In the genomic region with DNA sequence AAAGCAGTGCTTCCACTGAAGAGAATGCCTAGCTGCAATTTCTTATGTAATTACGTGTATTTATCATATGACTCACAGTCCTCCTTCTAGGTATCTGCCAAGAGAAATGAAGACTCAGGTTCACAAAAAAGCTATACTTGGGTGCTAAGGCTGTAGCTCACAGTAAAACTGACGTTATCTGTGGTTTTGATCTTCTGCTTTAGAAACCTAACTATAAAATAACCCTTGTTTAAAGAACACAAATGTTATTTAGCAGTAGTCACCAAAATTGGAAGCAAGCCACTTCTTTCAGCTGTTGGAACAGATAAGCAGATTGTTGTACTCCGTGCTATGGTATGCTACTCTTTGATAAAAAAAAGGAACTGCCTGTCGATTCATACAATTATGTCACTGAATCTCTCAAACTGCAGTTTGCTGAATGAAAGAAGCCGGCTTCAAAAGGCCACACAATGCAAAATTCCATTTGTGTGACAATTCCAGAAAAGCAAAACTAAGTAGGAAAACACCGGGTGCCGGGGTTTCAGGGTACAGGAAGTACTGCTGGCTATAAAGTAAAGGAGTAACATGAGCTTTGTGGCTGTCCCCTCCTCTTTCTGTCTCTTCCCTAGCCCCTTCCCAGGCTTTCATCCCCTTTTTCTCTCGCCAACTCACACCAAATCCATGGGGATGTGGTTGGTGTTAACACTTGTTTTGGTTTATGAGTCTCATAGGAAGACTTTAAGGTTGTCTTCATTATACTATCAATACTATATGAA, we compare ENCODE assay signal across 10 mouse cellular contexts. TPM values are rescaled to one million over a fixed set of nuclear protein-coding genes. Genes with fewer than 3 reads are reported as not detected.
DNase-seq lines count a peak whose midpoint lies in the region; ATAC-seq and TF ChIP-seq lines count a peak whose summit lies in the region.
"Had no signal": no experiment of that assay in that cellular context is flagged by ENCODE, and none has a peak within 500 bp of the region (broad histone marks: within the 10 kb centered on the region; RNA-seq: fewer than 3 reads in every experiment).

No protein-coding gene starts in this region.

- TF ChIP-seq EP300 in liver, embryonic 14.5 days (IDR thresholded peaks at IDR 0.05; ENCODE audit: low read depth) = peak; percentile 84

- WGBS in heart, embryonic 10.5 days = 47% methylated on average over 8 of the region's 8 CpGs
- 12% methylated on average over 8 of the region's 8 CpGs for WGBS in liver, embryonic 14.5 days (ENCODE audit: insufficient replicate concordance)
- 61% methylated on average over 8 of the region's 8 CpGs for WGBS in hindbrain, postnatal 0 days

- 0 out of 2 replicates have a peak overlapping the region, but pooled peaks have one; percentile 9 for H3K9ac ChIP-seq in liver, embryonic 14.5 days (replicated peaks)
- no peak overlapping the region for H3K9ac ChIP-seq in hindbrain, postnatal 0 days (replicated peaks; ENCODE audit: low read length)
- H3K9ac ChIP-seq: embryonic facial prominence, embryonic 15.5 days; limb, embryonic 15.5 days had no signal

- no peak for TF ChIP-seq CTCF in liver, embryonic 14.5 days (IDR thresholded peaks at IDR 0.05; ENCODE audit: low read depth)
- TF ChIP-seq CTCF in hindbrain, postnatal 0 days (IDR thresholded peaks at IDR 0.05; ENCODE audit: low read depth) = no peak

- no peaks in the 10 kb centered on the region for H3K36me3 ChIP-seq in heart, embryonic 10.5 days
- no peaks in the 10 kb centered on the region for H3K36me3 ChIP-seq in liver, embryonic 14.5 days (replicated peaks; ENCODE audit: control insufficient read depth, insufficient read depth, low read depth)
- no peaks in the 10 kb centered on the region for H3K36me3 ChIP-seq in hindbrain, postnatal 0 days (ENCODE audit: insufficient read depth, low read length)
- H3K36me3 ChIP-seq: embryonic facial prominence, embryonic 15.5 days; limb, embryonic 15.5 days had no signal

- peak overlapping the region; percentile 48 for H3K4me2 ChIP-seq in liver, embryonic 14.5 days (ENCODE audit: low read depth)
- H3K4me2 ChIP-seq in hindbrain, postnatal 0 days (ENCODE audit: low read depth, low read length) = no peak overlapping the region
- H3K4me2 ChIP-seq: embryonic facial prominence, embryonic 15.5 days; limb, embryonic 15.5 days had no signal

- peak; percentile 74; the same call in 1 of the 2 replicates for ATAC-seq in liver, embryonic 14.5 days (ENCODE audit: insufficient read depth)
- no peak for ATAC-seq in hindbrain, postnatal 0 days

- H3K27ac ChIP-seq in heart, embryonic 10.5 days = no peak overlapping the region
- H3K27ac ChIP-seq in liver, embryonic 14.5 days = peak overlapping the region; percentile 22; the same call in 1 of the 2 replicates
- H3K27ac ChIP-seq in hindbrain, postnatal 0 days = no peak overlapping the region
- H3K27ac ChIP-seq: embryonic facial prominence, embryonic 15.5 days; limb, embryonic 15.5 days had no signal

- H3K4me1 ChIP-seq in heart, embryonic 10.5 days = no peaks in the 10 kb centered on the region
- H3K4me1 ChIP-seq in liver, embryonic 14.5 days (replicated peaks; ENCODE audit: control insufficient read depth in 2 of 2, insufficient read depth in 2 of 2, low read length in 1 of 2) = peaks cover 2 to 17% of the 10 kb centered on the region in 2 experiments
- no peaks in the 10 kb centered on the region for H3K4me1 ChIP-seq in hindbrain, postnatal 0 days (ENCODE audit: insufficient read depth, low read length)
- H3K4me1 ChIP-seq: embryonic facial prominence, embryonic 15.5 days; limb, embryonic 15.5 days had no signal

- H3K9me3 ChIP-seq in heart, embryonic 10.5 days = no peaks in the 10 kb centered on the region
- no peaks in the 10 kb centered on the region for H3K9me3 ChIP-seq in liver, embryonic 14.5 days (ENCODE audit: control insufficient read depth, low read length)
- no peaks in the 10 kb centered on the region for H3K9me3 ChIP-seq in hindbrain, postnatal 0 days (ENCODE audit: low read length)
- H3K9me3 ChIP-seq: embryonic facial prominence, embryonic 15.5 days; limb, embryonic 15.5 days had no signal

- H3K4me3 ChIP-seq in heart, embryonic 10.5 days = no peak overlapping the region
- H3K4me3 ChIP-seq in liver, embryonic 14.5 days (ENCODE audit: insufficient read depth in 1 of 2, low read depth in 2 of 2, low read length in 2 of 2) = no peak overlapping the region
- H3K4me3 ChIP-seq in hindbrain, postnatal 0 days (ENCODE audit: low read length) = no peak overlapping the region
- H3K4me3 ChIP-seq: embryonic facial prominence, embryonic 15.5 days; limb, embryonic 15.5 days had no signal

- H3K27me3 ChIP-seq in heart, embryonic 10.5 days (ENCODE audit: insufficient read depth, poor library complexity, severe bottlenecking) = no peaks in the 10 kb centered on the region
- H3K27me3 ChIP-seq in liver, embryonic 14.5 days (ENCODE audit: control insufficient read depth, insufficient read depth, low read length) = no peaks in the 10 kb centered on the region
- no peaks in the 10 kb centered on the region for H3K27me3 ChIP-seq in hindbrain, postnatal 0 days (ENCODE audit: insufficient read depth, low read length)
- H3K27me3 ChIP-seq: embryonic facial prominence, embryonic 15.5 days; limb, embryonic 15.5 days had no signal

- peak; percentile 85 for DNase-seq in heart, adult 11 months
- DNase-seq in heart, embryonic 10.5 days (ENCODE audit: low spot score) = no peak
- DNase-seq in 416B (ENCODE audit: low read depth) = peak; percentile 96
- DNase-seq in c-Kit-positive CD71-negative TER-119-negative erythroid progenitor cells, embryonic 14.5 days (ENCODE audit: low read depth) = peak; percentile 44
- DNase-seq in liver, embryonic 14.5 days (ENCODE audit: low read depth in 3 of 3, low spot score in 3 of 3) = peak; percentile 46 to 68 (median 53)
- DNase-seq in spleen, adult 12 weeks (ENCODE audit: low spot score) = no peak
- DNase-seq in embryo, embryonic 10 days (ENCODE audit: low spot score) = no peak
- no peak for DNase-seq in hindbrain, postnatal 0 days (ENCODE audit: low spot score)

RNA-seq across cellular contexts. Expression of a gene that starts 17.0 kb away (rescaled TPM):
- polyA plus RNA-seq in heart, embryonic 10.5 days (2016; fragmentation: Nextera tagmentation; extraction: Ambion mirVana) = 18.3 and 24.0 TPM in 2 replicates
- 1.6 and 2.3 TPM in 2 replicates for polyA plus RNA-seq in liver, embryonic 14.5 days (2012; rRNA removed)
- 7.5 and 7.8 TPM in 2 replicates for polyA plus RNA-seq in liver, embryonic 14.5 days (2014; fragmentation: Nextera tagmentation; extraction: Ambion mirVana)
- total RNA-seq in hindbrain, postnatal 0 days (2014; rRNA removed) = 8.6 and 9.9 TPM in 2 replicates
- 7.0 and 7.5 TPM in 2 replicates for polyA plus RNA-seq in hindbrain, postnatal 0 days (2015; fragmentation: Nextera tagmentation; extraction: Ambion mirVana)

RNA-seq across cellular contexts. Expression of a gene that starts 28.5 kb away (rescaled TPM):
- 583 and 682 TPM in 2 replicates for polyA plus RNA-seq in heart, embryonic 10.5 days (2016; fragmentation: Nextera tagmentation; extraction: Ambion mirVana)
- polyA plus RNA-seq in liver, embryonic 14.5 days (2012; rRNA removed) = 222 and 281 TPM in 2 replicates
- polyA plus RNA-seq in liver, embryonic 14.5 days (2014; fragmentation: Nextera tagmentation; extraction: Ambion mirVana) = 395 and 431 TPM in 2 replicates
- 199 and 280 TPM in 2 replicates for total RNA-seq in hindbrain, postnatal 0 days (2014; rRNA removed)
- 512 and 522 TPM in 2 replicates for polyA plus RNA-seq in hindbrain, postnatal 0 days (2015; fragmentation: Nextera tagmentation; extraction: Ambion mirVana)

RNA-seq across cellular contexts. Expression of a gene that starts 32.3 kb away (rescaled TPM):
- polyA plus RNA-seq in heart, embryonic 10.5 days (2016; fragmentation: Nextera tagmentation; extraction: Ambion mirVana) = 50.2 and 54.4 TPM in 2 replicates
- 6.5 and 9.2 TPM in 2 replicates for polyA plus RNA-seq in liver, embryonic 14.5 days (2012; rRNA removed)
- 23.8 and 24.4 TPM in 2 replicates for polyA plus RNA-seq in liver, embryonic 14.5 days (2014; fragmentation: Nextera tagmentation; extraction: Ambion mirVana)
- 18.2 and 22.2 TPM in 2 replicates for total RNA-seq in hindbrain, postnatal 0 days (2014; rRNA removed)
- polyA plus RNA-seq in hindbrain, postnatal 0 days (2015; fragmentation: Nextera tagmentation; extraction: Ambion mirVana) = 14.5 and 18.2 TPM in 2 replicates

Comparison
In these comparisons a context has a peak if more than half of its experiments do, and no peak if none do; other contexts are left out.
1. DNase-seq: peak in heart, adult 11 months (single experiment), 416B (single experiment), c-Kit-positive CD71-negative TER-119-negative erythroid progenitor cells, embryonic 14.5 days (single experiment) and liver, embryonic 14.5 days (3 of 3); none in heart, embryonic 10.5 days (single experiment), spleen, adult 12 weeks (single experiment), embryo, embryonic 10 days (single experiment) and hindbrain, postnatal 0 days (single experiment).